Mouse (Mus musculus): ENCODE data around the gene Guca2a. TPM values are rescaled to one million over a fixed set of nuclear protein-coding genes. Genes with fewer than 3 reads are reported as not detected.

The Guca2a gene
- polyA plus RNA-seq (2015; fragmentation: Illumina TruSeq; extraction: RNeasy Lipid Tissue Mini Kit (QIAGEN cat#74804); ENCODE audit: insufficient read depth, low read depth, low replicate concordance), result not detected

GRCm38 (mm10) chr4:119637176-119637845 lies at the start of gene Guca2a:
Gene Guca2a (plus strand): TSS chr4:119637704.

GRCm38 (mm10) chr4:119658731-119659130 lies 21.2 kb downstream of the Guca2a start, which contains the start of gene Guca2b:
Gene Guca2b (minus strand): TSS chr4:119658954.

Other genes starting within 250 kb of the Guca2a start
- gene Ccdc30, start 222.2 kb upstream of the Guca2a start, polyA plus RNA-seq (2015; fragmentation: Illumina TruSeq; extraction: RNeasy Lipid Tissue Mini Kit (QIAGEN cat#74804); ENCODE audit: insufficient read depth, low read depth, low replicate concordance), result 1.5 TPM
- gene Ppcs, start 215.3 kb upstream of the Guca2a start, polyA plus RNA-seq (2015; fragmentation: Illumina TruSeq; extraction: RNeasy Lipid Tissue Mini Kit (QIAGEN cat#74804); ENCODE audit: insufficient read depth, low read depth, low replicate concordance), result 3.3 TPM
- not detected for gene Zmynd12, start 214.9 kb upstream of the Guca2a start, polyA plus RNA-seq (2015; fragmentation: Illumina TruSeq; extraction: RNeasy Lipid Tissue Mini Kit (QIAGEN cat#74804); ENCODE audit: insufficient read depth, low read depth, low replicate concordance)
- gene Rimkla, start 145.1 kb upstream of the Guca2a start, polyA plus RNA-seq (2015; fragmentation: Illumina TruSeq; extraction: RNeasy Lipid Tissue Mini Kit (QIAGEN cat#74804); ENCODE audit: insufficient read depth, low read depth, low replicate concordance), result 0.31 TPM
- gene Foxj3, start 100.7 kb upstream of the Guca2a start, polyA plus RNA-seq (2015; fragmentation: Illumina TruSeq; extraction: RNeasy Lipid Tissue Mini Kit (QIAGEN cat#74804); ENCODE audit: insufficient read depth, low read depth, low replicate concordance), result 5.0 TPM
- 2.3 TPM for gene Frg2f1, start 98.2 kb upstream of the Guca2a start, polyA plus RNA-seq (2015; fragmentation: Illumina TruSeq; extraction: RNeasy Lipid Tissue Mini Kit (QIAGEN cat#74804); ENCODE audit: insufficient read depth, low read depth, low replicate concordance)
- not detected for gene Guca2b, start 21.2 kb downstream of the Guca2a start, polyA plus RNA-seq (2015; fragmentation: Illumina TruSeq; extraction: RNeasy Lipid Tissue Mini Kit (QIAGEN cat#74804); ENCODE audit: insufficient read depth, low read depth, low replicate concordance)
- 8.5 TPM for gene Hivep3, start 96.1 kb downstream of the Guca2a start, polyA plus RNA-seq (2015; fragmentation: Illumina TruSeq; extraction: RNeasy Lipid Tissue Mini Kit (QIAGEN cat#74804); ENCODE audit: insufficient read depth, low read depth, low replicate concordance)

Data from pancreas, adult 10 weeks (tissue).